Mouse (Mus musculus) kidney, adult 18-20 months (tissue): ENCODE measurements around the gene Tmie.
"Not testable (repeated sequence)": the region's sequence is repeated elsewhere in the genome, so short reads cannot be mapped to it uniquely, and the experiment has no call there.

ENCODE experiments used
- DNase-seq: peaks from one replicate; pipeline ENCODE4 v3.0.0; 2021

The Tmie gene

DNA sequence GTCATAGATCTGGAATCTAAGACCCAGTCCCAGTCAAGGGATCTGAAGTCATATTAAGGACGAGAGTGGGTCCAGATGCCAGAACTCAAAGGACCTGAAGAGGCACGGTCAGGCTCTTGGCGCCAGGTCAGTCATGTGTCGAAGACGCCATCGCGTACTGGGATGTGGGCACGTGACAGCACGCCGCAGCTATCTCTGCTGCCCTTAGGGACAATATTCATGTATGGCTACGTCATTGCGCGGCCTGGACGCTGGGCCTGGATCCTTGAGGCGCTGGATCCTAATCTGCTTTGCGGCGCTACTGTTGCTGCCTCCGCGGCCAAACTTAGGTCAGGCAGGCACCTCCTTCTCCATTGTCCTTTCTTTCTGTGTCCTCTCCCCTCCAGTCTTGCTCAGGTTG, 45.5 kb downstream of the Tmie start, which contains the start of gene Prss45:
Gene Prss45 (plus strand): TSS at position 178 of the 400 bp plus-strand sequence.
- no peak for DNase-seq

GRCm38 (mm10) chr9:110833021-110833420, 46.9 kb downstream of the Tmie start:
- no peak for DNase-seq

DNA sequence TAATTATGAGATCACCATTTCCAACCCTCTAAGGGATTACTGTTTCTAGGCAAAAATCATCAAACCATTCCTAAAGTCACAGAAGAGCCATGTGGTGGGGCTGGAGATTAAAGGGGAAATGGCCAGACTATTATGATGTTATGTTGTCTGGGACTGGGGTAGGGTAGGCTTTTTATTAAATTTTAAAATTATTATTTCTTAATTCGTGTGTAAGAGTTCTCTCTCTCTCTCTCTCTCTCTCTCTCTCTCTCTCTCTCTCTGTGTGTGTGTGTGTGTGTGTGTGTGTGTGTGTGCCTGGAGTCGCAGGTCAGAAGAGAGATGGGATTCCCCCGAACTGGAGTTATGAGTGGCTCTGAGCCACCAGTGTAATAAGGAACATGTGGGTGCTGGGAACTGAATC, 53.5 kb downstream of the Tmie start, which contains the start of gene Prss43:
Gene Prss43 (plus strand): TSS at position 301 of the 400 bp plus-strand sequence.
- no peak for DNase-seq

- no peak for DNase-seq
Measured at GRCm38 (mm10) chr9:110825832-110826231, 54.1 kb downstream of the Tmie start.

- DNase-seq = no peak
Measured at GRCm38 (mm10) chr9:110825426-110825825, 54.5 kb downstream of the Tmie start.

GRCm38 (mm10) chr9:110821436-110821835, 58.5 kb downstream of the Tmie start:
- DNase-seq = peak; percentile 13

GRCm38 (mm10) chr9:110820546-110820945, 59.4 kb downstream of the Tmie start:
- not testable (repeated sequence) for DNase-seq
